Mouse (Mus musculus) bone marrow, adult 2 months (tissue): ENCODE measurements around the gene Aldh3b3. TPM values are rescaled to one million over a fixed set of nuclear protein-coding genes. Genes with fewer than 3 reads are reported as not detected.

Experiments
- H3K27ac ChIP-seq: fragments of 200-500 bp; 2 replicates; pipeline ENCODE4 v1.5.1; 2012; ENCODE audit warnings: low read depth, mild to moderate bottlenecking, control low read depth, inconsistent platforms, low read length; ENCODE audit not compliant: control insufficient read depth, poor library complexity, insufficient read depth
- H3K4me1 ChIP-seq: fragments of 200-500 bp; 2 replicates; pipeline ENCODE4 v1.6.1; 2011; ENCODE audit warnings: low read length; ENCODE audit not compliant: control insufficient read depth, insufficient read depth
- H3K4me3 ChIP-seq: fragments of 200-500 bp; replicated peaks from 2 replicates; pipeline ENCODE3; 2011; ENCODE audit warnings: mild to moderate bottlenecking, low read depth, low read length, control low read depth; ENCODE audit not compliant: control insufficient read depth
- CTCF ChIP-seq: fragments of 200-500 bp; IDR thresholded peaks from 2 replicates; pipeline ENCODE4 v1.5.1; 2011; ENCODE audit warnings: low read length, control low read depth; ENCODE audit not compliant: control insufficient read depth, insufficient read depth
- POLR2A ChIP-seq: fragments of 200-500 bp; IDR thresholded peaks from 2 replicates; pipeline ENCODE4 v1.6.1; 2011; ENCODE audit warnings: low read depth, mild to moderate bottlenecking, control low read depth, low read length, borderline replicate concordance; ENCODE audit not compliant: control insufficient read depth
- WGBS: fragments of 180-500 bp; shearing (Covaris S2); methylation state at CpG from one replicate; pipeline ENCODE4 v1.1.7; 2018; 5-methylcytosine and 5-hydroxymethylcytosine counted together
- polyA plus RNA-seq: library from polyadenylated mRNA; stranded (reverse); fragments of >200 nt; gene quantifications from 2 replicates; pipeline ENCODE4 v1.2.4, GENCODE M21; 2011; ENCODE audit warnings: low replicate concordance; ENCODE audit not compliant: missing spikeins, insufficient read depth, insufficient read length

Gene Aldh3b3
- polyA plus RNA-seq, 1 experiment: 4.4 TPM

DNA sequence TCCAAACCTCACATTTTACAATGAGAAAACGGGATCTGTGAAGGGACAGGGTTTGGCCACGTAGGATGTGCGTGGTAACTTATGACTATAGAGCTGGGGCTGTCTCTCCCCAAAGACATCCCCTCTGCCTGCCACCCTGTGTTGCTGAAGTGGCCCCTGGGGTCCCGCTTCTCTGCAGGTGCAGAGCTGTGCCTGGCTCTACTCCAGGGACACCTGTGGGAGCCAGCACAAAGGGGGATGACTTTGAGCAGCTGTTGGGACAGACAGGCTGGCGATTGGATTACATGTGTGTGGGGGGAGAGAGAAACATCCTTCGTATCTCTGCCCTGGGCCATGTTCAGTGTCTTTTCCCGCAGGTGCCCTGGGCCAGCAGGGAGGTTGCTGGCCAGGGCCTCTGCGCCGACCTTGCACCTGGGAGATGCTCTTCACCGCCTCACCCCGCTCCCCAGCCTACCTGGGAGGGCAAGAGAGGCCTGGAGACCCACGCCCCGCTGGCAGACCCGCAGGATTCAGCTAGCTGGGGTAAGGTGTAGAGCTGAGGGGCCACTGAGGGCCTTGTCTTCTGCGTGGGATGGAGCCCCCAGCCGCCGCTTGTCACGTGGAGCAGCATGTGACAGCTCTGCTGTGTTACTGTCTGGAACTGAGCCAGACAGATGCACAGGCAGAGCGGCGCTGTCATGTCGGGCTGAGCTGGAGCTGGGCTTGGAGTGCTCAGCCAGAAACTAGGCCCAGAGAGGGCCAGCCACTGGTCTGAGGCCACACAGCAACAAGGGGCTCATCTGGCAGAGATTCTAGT is 28.0 kb upstream of the Aldh3b3 start:
- Histone ChIP-seq H3K4me3 (peak overlapping the region; percentile 18), H3K27ac (peak overlapping the region; percentile 82), H3K4me1 (peaks cover 18% of the 10 kb centered on the region)
- 62% methylated on average over 21 of the region's 21 CpGs for WGBS
- TF ChIP-seq POLR2A: peak; percentile 58; the same call in 1 of the 2 replicates
- no peak for TF ChIP-seq CTCF

DNA sequence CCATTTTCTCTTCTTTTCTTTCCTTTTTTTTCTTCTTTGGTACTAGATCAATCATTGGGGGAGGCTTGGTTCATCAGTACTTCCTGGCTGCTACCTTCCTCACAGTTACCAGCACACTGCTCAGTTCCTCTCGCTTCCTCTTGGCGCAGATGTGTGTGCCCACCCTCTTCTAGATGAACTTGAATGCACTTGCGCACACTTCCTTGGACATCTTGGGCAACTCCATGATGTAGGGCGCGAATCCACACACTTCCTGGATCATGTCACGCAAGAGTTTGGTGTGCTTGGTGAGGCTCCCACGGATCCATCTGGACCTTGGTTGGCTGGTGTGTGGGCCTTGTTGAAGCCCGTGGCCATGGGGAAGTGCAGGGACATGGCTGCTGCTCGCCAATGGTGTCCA is 26.7 kb upstream of the Aldh3b3 start:
- WGBS: 36% methylated on average over 9 of the region's 9 CpGs

DNA sequence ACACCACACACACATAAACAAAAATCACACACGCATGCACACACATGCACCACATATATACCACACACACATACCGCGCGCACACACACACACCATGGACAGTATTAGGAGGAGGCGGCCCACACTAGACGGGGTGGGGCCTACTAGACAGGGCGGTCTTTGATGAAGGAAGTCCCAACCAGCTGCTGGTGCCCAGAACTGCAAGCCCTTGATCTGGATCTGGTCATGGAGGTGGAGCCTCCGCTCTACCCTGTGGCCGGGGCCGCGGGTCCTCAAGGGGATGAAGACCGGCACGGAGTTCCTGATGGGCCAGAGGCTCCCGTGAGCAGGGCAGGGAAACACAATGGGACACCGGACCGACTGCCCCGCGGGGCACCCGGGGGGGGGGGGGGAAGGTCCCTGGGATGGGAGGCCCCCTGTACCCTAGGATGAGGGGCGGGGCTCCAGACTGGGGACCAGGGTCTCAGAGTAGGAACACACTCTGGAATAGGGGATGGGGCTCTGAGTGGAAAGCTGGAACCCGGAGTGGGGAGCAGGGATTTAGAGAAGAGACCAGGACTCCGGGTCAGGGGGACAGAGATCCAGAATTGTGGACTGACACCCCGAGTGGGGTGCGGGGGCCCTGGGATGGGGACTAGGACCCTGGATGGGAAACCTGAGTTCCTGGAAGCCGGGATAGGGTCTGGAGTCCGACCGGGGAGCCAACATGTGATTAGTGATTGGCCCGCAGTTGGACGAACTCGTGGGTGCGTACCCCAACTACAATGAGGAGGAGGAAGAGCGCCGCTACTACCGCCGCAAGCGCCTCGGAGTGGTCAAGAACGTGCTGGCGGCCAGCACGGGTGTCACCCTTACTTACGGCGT is 23.2 kb upstream of the Aldh3b3 start, which contains the start of gene Unc93b1:
Unc93b1 (plus strand) TSS at position 155 of the 864 bp plus-strand sequence.
- no peak for TF ChIP-seq CTCF
- peak; percentile 87; the same call in 1 of the 2 replicates for TF ChIP-seq POLR2A
- Histone ChIP-seq H3K27ac (peak within 1 kb of the TSS; percentile 81), H3K4me3 (peak within 1 kb of the TSS; percentile 86), H3K4me1 (peaks cover 9% of the 10 kb centered on the region)
- under 1% methylated on average over 42 of the region's 42 CpGs for WGBS

More for the DNA sequence above, 26.7 kb upstream of the Aldh3b3 start:
- Histone ChIP-seq H3K4me1 (peaks cover 13% of the 10 kb centered on the region), H3K4me3 (no peak overlapping the region), H3K27ac (peak overlapping the region; percentile 82)
- TF ChIP-seq POLR2A (no peak), CTCF (no peak)

DNA sequence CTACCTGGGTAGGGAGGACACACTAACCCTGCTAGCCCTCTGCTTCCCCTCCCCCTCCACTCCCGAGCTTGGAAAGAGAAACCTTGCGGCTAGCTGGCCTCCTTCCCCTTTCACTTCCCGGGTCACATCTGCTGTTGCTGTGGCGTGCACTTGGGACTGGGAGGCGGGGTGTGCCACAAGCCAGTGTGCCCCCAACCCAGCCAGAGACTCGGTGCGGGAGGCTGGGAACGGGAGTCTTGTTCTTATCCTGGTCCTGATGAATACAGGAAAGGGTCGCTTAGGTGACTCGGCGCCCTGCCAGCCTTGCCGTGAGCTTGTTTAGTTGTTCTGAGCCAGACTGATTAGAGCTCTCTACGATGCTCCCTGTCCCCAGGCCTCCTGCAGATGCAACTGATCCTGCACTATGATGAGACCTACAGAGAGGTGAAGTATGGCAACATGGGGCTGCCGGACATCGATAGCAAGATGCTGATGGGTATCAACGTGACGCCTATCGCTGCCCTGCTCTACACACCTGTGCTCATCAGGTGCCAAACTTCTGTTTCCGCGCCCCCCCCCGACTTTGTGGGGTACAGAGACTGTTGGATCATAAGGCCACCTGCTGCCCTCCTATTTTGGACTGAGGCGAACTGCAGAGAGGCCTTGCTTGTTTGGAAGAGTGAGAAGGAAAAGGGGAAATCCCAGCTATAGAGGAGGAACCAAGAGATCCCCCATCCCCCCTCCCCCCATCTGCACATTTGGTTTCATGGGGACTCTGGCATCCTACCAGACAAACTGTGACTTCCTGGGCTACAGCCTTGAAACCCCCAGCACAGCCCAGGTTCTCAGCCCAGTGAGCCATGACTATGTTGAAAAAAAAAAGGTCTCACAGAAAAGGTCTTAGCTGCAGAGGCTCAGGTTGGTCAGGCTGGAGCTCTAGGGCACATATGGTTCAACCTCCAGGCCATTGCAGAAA is 22.3 kb upstream of the Aldh3b3 start:
- H3K27ac ChIP-seq: peak overlapping the region; percentile 81
- WGBS: 2% methylated on average over 22 of the region's 22 CpGs
- peak; percentile 64; the same call in 1 of the 2 replicates for TF ChIP-seq POLR2A
- no peak for TF ChIP-seq CTCF
- H3K4me3 ChIP-seq: peak overlapping the region; percentile 86
- H3K4me1 ChIP-seq: peaks cover 8% of the 10 kb centered on the region; the same call in 1 of the 2 replicates

DNA sequence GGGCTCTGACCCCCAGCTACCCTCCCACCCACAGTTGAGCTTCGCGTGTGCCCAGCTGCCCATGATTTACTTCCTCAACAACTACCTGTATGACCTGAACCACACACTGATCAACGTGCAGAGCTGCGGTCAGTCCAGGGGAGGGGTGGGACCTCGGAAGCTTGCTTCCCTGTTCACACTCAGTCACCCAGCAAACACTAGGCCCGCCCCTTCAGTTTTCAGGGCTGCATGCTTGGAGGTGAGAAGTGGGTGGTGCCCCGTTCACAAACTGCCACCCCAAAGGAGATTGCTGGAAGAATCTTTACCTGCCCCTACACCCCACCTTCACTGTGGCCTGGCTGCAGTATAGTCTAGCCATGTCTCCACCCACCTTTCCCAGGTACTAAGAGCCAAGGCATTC is 16.1 kb upstream of the Aldh3b3 start:
- WGBS: 73% methylated on average over 7 of the region's 7 CpGs
- TF ChIP-seq CTCF (no peak), POLR2A (no peak)

DNA sequence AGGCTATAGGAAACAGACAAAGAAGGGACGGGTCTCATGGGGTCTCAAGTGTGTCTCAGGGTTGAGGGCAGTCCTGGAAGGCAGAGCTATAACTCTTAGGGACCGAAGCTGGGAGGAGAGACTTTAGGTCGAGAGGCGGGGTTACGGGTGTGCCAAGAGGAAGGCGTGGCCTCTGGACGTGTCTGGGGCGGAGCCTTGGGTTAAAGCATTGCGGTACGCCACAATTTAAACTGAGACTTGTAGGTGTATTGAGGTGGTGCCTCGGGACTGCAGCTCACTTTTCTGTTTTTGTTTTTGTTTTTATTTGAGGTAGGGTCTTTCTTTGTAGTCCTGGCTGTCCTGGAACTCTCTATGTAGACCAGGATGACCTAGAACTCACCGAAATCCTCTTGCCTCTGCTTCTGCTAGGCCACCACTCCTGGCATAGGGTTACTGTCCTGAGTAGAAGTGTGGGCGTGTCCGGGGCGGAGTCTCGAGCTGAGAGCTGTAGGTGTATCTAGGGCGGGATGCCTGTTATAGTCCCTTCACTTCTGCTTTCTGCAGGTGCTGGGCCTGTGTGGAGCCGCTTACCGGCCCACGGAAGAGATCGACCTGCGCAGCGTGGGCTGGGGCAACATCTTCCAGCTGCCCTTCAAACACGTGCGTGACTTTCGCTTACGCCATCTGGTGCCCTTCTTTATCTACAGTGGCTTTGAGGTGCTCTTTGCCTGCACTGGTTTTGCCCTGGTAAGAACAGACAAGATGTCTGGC is 15.3 kb upstream of the Aldh3b3 start:
- WGBS: 27% methylated on average over 27 of the region's 27 CpGs
- H3K27ac ChIP-seq: no peak overlapping the region
- TF ChIP-seq POLR2A (no peak), CTCF (no peak)
- peaks cover 2% of the 10 kb centered on the region; the same call in 1 of the 2 replicates for H3K4me1 ChIP-seq
- H3K4me3 ChIP-seq: peak overlapping the region; percentile 1

More for the DNA sequence above, 16.1 kb upstream of the Aldh3b3 start:
- no peak overlapping the region for H3K27ac ChIP-seq
- H3K4me1 ChIP-seq: peaks cover 2% of the 10 kb centered on the region; the same call in 1 of the 2 replicates
- no peak overlapping the region for H3K4me3 ChIP-seq
